Mouse (Mus musculus) forebrain, embryonic 12.5 days (tissue): ENCODE results near the gene Cdh15. TPM values are rescaled to one million over a fixed set of nuclear protein-coding genes. Genes with fewer than 3 reads are reported as not detected.

Experiments used
- ATAC-seq: fragments of 200-750 bp; cut with Nextera tagmentation; 2 replicates; pipeline ENCODE4 v1.8.0; 2017; ENCODE audit warnings: moderate TSS enrichment; ENCODE audit not compliant: low FRiP score
- H3K27ac ChIP-seq: fragments of 300-500 bp; sonication (generic); 2 replicates; pipeline ENCODE4 v1.5.1; 2016; ENCODE audit warnings: mild to moderate bottlenecking
- H3K27me3 ChIP-seq: fragments of 300-500 bp; sonication (generic); 2 replicates; pipeline ENCODE4 v1.6.1; 2016; ENCODE audit warnings: mild to moderate bottlenecking
- H3K36me3 ChIP-seq: fragments of 300-500 bp; sonication (generic); replicated peaks from 2 replicates; pipeline ENCODE4 v1.6.1; 2016; ENCODE audit warnings: mild to moderate bottlenecking
- H3K4me1 ChIP-seq: fragments of 300-500 bp; sonication (generic); 2 replicates; pipeline ENCODE4 v1.6.1; 2016
- H3K4me2 ChIP-seq: fragments of 300-500 bp; sonication (generic); 2 replicates; pipeline ENCODE4 v1.6.1; 2016; ENCODE audit warnings: mild to moderate bottlenecking, moderate library complexity
- H3K4me3 ChIP-seq: fragments of 300-500 bp; sonication (generic); replicated peaks from 2 replicates; pipeline ENCODE4 v1.5.1; 2016; ENCODE audit warnings: mild to moderate bottlenecking
- H3K9ac ChIP-seq: fragments of 300-500 bp; sonication (generic); 2 replicates; pipeline ENCODE4 v1.6.1; 2016; ENCODE audit warnings: mild to moderate bottlenecking
- H3K9me3 ChIP-seq: fragments of 300-500 bp; sonication (generic); 2 replicates; pipeline ENCODE4 v1.6.1; 2016
- WGBS: fragments of 180-500 bp; shearing (Covaris S2); methylation state at CpG from one replicate; pipeline ENCODE4 v1.1.7; 2016; 5-methylcytosine and 5-hydroxymethylcytosine counted together
- polyA plus RNA-seq: library from polyadenylated mRNA; unstranded; fragments of >200 nt; fragmentation: Nextera tagmentation; extraction: Ambion mirVana; gene quantifications from 2 replicates; pipeline ENCODE4 v1.2.1, GENCODE M21; 2016

Gene Cdh15
- polyA plus RNA-seq, 1 experiment from 2014 or later = 0.73 TPM

DNA sequence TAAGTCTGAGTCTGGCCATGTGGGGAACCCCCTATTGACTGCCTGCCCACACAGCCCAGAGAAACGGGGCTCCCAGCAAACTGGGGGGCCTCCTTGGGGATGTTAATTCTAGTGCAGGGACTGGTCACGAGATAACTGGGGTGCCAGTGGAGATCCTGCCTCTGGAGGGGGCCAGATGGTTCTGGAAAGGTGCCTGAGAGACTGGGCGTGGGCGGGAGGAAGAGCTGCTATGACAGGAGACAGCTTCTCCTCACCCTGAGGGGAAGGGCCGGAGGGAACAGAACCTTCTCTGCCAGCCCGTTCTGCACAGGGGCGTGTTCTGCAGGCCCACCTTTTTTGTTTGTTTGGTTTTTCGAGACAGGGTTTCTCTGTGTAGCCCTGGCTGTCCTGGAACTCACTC, 18.5 kb downstream of the Cdh15 start:
- no peak overlapping the region for H3K27ac ChIP-seq
- no peak overlapping the region for H3K4me2 ChIP-seq
- peaks cover 16% of the 10 kb centered on the region for H3K9me3 ChIP-seq
- ATAC-seq = no peak
- WGBS = 83% methylated on average over 8 of the region's 8 CpGs
- peaks cover 32% of the 10 kb centered on the region; the same call in 1 of the 2 replicates for H3K27me3 ChIP-seq
- H3K4me1 ChIP-seq = peaks cover 4% of the 10 kb centered on the region; the same call in 1 of the 2 replicates
- H3K9ac ChIP-seq = no peak overlapping the region
- no peaks in the 10 kb centered on the region for H3K36me3 ChIP-seq
- no peak overlapping the region for H3K4me3 ChIP-seq

DNA sequence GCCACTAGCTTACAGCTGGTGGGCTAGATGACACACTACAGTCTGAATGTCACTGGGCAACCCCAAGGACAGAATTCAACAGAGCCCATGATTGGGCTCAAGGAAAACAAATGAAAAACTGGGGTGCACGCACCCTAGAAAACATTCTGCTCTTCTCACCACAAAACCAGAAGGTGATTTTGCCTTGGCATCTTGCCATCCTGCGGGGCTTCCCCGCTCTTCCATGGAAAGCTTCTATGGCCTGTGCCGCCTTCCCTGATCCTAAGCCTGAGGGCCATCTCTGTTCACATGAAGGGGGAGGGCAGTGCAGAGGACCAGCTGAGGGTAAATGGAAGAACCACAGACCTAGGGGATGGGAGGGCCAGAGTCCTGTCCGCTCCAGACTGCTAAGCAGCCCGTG, 20.2 kb downstream of the Cdh15 start:
- H3K27ac ChIP-seq = no peak overlapping the region
- peaks cover 16% of the 10 kb centered on the region for H3K9me3 ChIP-seq
- peaks cover 4% of the 10 kb centered on the region; the same call in 1 of the 2 replicates for H3K4me1 ChIP-seq
- no peak overlapping the region for H3K4me2 ChIP-seq
- H3K27me3 ChIP-seq = peaks cover 28% of the 10 kb centered on the region; the same call in 1 of the 2 replicates
- ATAC-seq = no peak
- WGBS = 89% methylated on average over 6 of the region's 6 CpGs
- H3K9ac ChIP-seq = no peak overlapping the region
- no peak overlapping the region for H3K4me3 ChIP-seq
- H3K36me3 ChIP-seq = no peaks in the 10 kb centered on the region

DNA sequence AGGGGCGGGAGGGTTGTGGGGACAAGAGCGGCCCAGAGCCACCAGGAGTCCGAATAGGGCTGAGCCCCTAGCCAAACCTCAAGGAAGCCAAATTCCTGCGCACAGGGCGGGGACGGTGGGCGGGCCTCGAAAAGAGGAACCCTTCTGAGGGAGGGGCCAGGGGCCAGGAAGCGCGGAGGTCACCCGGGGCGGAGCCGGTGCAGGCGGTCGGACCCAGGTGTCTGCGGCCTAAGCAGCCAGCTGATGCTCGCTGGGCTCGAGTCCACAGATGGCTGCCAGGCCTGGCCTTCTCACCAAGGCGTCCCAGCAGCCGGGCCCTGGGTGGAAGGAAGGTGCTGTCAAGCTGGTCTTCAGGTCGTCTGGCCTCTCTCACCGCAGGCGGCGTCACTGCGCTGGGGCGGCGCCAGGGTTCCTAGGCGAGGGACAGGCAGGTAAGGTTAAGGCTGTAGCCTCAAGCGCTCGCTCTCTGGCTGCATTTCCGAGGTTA, 22.7 kb downstream of the Cdh15 start:
- H3K4me1 ChIP-seq = peaks cover 4% of the 10 kb centered on the region; the same call in 1 of the 2 replicates
- no peak for ATAC-seq
- H3K4me2 ChIP-seq = peak overlapping the region; percentile 22; the same call in 1 of the 2 replicates
- no peak overlapping the region for H3K27ac ChIP-seq
- peaks cover 1% of the 10 kb centered on the region; the same call in 1 of the 2 replicates for H3K9me3 ChIP-seq
- WGBS = 9% methylated on average over 31 of the region's 31 CpGs
- no peaks in the 10 kb centered on the region for H3K36me3 ChIP-seq
- no peak overlapping the region for H3K9ac ChIP-seq
- H3K27me3 ChIP-seq = peaks cover 23% of the 10 kb centered on the region; the same call in 1 of the 2 replicates
- H3K4me3 ChIP-seq = no peak overlapping the region

DNA sequence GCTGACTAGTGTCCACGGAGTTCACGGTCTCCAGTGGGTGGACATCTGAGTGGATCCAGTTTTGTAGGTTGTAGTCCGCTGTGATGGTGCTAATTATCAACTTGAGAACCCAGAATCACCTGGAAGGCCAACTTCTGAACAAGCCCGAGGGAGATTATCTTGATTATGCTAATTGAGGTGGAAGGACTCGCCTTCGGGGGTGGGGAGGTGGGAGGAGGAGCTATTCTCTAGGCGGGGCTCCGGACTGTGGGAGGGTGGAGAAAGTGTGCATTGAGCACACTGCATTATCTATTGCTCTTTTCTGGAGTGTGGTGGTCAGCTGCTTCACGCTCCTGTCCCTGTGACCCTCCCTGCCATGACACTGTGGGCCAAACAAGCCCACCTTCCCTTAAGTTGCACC, 23.9 kb downstream of the Cdh15 start:
- ATAC-seq = no peak
- Histone ChIP-seq H3K27ac (no peak overlapping the region), H3K9ac (no peak overlapping the region), H3K27me3 (peaks cover 14% of the 10 kb centered on the region; the same call in 1 of the 2 replicates), H3K36me3 (no peaks in the 10 kb centered on the region), H3K4me1 (peaks cover 4% of the 10 kb centered on the region; the same call in 1 of the 2 replicates), H3K4me3 (no peak overlapping the region), H3K4me2 (no peak overlapping the region), H3K9me3 (no peaks in the 10 kb centered on the region)
- 59% methylated on average over 9 of the region's 9 CpGs for WGBS

DNA sequence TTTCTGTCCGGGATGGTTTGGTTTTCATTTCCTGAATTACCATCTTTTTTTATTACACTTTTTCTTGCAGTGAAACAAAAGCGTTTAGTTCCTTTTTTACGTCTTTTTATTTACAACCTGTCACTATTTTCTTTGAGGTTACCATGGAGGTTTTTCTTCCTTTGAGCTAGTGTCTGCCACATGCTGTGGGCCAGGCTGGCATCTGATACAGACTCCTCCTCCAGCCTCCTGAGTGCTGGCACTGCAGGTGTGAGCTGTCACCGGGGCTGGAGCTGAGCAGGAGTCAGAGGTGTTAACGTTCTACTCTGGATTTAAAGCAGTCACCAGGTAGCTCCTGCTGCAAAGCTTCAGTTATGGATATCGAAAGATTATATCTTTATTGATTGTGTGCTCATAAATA, 25.4 kb downstream of the Cdh15 start:
- no peak for ATAC-seq

DNA sequence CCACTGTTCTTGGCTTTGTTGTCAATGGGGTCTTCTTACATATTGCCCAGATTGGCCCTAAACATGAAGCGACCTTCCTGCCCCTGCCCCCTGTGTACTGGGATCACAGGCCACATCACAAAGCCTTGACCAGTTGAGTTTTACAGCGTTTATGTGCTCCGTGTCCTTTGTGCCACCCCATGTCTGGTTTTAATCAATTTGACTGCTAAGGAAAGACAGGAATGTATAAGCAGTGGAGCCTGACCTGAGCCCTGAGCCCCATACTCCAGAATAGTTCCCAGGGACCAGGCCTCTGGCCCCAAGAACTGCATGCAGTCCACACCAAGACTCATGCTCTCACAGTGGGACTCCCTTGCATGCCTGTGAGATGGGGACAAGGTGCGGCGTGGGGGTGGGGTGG, 27.4 kb downstream of the Cdh15 start:
- ATAC-seq = no peak
- Histone ChIP-seq H3K4me1 (peaks cover 4% of the 10 kb centered on the region; the same call in 1 of the 2 replicates), H3K4me3 (no peak overlapping the region), H3K9ac (no peak overlapping the region), H3K4me2 (no peak overlapping the region), H3K36me3 (no peaks in the 10 kb centered on the region), H3K27ac (no peak overlapping the region), H3K27me3 (0 out of 2 replicates have a peak, but pooled peaks cover 7% of the 10 kb centered on the region), H3K9me3 (no peaks in the 10 kb centered on the region)
- WGBS = 76% methylated on average over 5 of the region's 5 CpGs

More for the DNA sequence above, 25.4 kb downstream of the Cdh15 start:
- Histone ChIP-seq H3K27me3 (peaks cover 14% of the 10 kb centered on the region; the same call in 1 of the 2 replicates), H3K4me3 (no peak overlapping the region), H3K27ac (no peak overlapping the region), H3K4me2 (no peak overlapping the region), H3K36me3 (no peaks in the 10 kb centered on the region), H3K4me1 (peaks cover 4% of the 10 kb centered on the region; the same call in 1 of the 2 replicates), H3K9me3 (no peaks in the 10 kb centered on the region), H3K9ac (no peak overlapping the region)
- 66% methylated on average over 6 of the region's 6 CpGs for WGBS

DNA sequence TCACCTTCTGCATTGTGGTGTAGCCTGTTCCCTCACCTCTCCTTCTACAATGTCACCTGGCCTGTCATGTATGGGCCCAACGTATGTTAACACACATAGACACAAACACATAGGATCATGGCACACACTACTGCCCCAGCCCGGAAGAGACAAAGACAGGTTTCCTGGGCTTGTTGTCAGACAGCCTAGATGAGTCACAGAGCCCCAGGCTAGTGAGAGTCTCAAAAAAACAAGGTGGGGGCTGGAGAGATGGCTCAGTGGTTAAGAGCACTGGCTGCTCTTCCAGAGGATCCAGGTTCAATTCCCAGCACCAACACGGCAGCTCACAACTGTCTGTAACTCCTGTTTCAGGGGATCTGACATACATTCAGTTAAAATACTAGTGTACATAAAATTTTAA, 30.5 kb downstream of the Cdh15 start:
- H3K9ac ChIP-seq = no peak overlapping the region
- H3K27me3 ChIP-seq = no peaks in the 10 kb centered on the region
- 90% methylated on average over 3 of the region's 3 CpGs for WGBS
- no peak overlapping the region for H3K27ac ChIP-seq
- H3K9me3 ChIP-seq = no peaks in the 10 kb centered on the region
- H3K36me3 ChIP-seq = peaks cover 20% of the 10 kb centered on the region
- H3K4me2 ChIP-seq = no peak overlapping the region
- ATAC-seq = no peak
- H3K4me3 ChIP-seq = no peak overlapping the region
- H3K4me1 ChIP-seq = no peaks in the 10 kb centered on the region

DNA sequence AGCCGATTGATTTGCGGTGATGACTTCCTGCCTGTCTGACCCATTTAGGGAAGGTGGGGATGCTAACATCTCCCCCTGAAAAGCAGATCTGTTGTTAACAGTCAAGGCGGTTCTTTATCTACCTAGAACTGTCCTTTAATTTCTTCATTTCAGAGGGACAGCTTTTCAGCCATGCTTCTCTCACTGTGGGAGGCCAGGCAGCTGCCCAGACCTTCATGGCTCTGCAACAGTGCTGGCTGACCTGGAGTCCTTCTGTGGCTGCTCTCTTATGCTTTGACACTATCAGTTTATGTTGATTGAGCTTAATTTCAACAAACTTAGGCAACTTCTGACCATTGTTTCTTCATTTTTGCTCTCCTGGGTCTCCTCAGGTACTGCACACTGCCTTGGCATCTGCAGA, 32.5 kb downstream of the Cdh15 start:
- Histone ChIP-seq H3K4me1 (no peaks in the 10 kb centered on the region), H3K4me3 (no peak overlapping the region), H3K36me3 (peaks cover 39% of the 10 kb centered on the region), H3K4me2 (no peak overlapping the region), H3K27ac (no peak overlapping the region), H3K9me3 (no peaks in the 10 kb centered on the region), H3K27me3 (no peaks in the 10 kb centered on the region), H3K9ac (no peak overlapping the region)
- 67% methylated on average over 3 of the region's 3 CpGs for WGBS
- ATAC-seq = no peak

DNA sequence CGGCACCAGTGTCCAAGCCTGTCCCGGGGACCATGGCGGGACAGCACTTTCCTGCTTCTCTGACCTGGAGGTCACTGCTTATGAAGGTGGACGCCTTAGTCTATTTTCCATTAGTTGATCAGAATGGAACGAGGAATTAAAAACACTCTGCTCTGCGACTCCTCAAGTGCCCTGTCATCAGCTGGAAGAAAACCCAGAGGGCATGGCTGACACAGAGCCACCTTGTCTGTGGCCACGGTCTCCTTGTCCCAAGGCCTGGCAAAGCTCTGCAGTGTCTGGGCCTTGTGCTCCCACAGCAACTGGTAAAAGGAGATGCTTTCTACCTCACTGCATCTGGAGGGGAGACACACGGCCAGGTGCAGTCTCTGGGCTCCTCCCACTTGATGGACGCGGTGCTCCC, 35.9 kb downstream of the Cdh15 start:
- 90% methylated on average over 10 of the region's 10 CpGs for WGBS

DNA sequence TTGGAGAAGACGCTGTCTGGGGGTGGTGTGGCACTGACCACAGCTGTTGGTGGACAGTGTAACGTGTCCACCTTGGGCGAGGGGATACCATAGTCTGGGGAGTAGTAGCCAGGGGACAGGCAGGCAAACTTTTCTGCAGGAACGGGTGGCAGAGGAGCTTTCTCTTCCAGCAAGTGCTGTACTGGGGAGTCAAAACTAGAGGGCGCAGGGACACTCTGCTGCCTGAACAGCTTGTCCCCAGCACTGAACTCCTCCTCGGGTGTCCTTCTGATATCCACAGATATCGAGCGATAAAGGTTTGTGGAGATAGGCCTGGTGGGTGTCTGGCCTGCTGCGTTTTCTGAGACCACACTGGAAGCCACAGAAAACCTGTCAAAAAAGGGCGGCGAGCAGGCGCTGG, 43.7 kb downstream of the Cdh15 start:
- no peaks in the 10 kb centered on the region for H3K4me1 ChIP-seq
- 90% methylated on average over 12 of the region's 12 CpGs for WGBS
- no peaks in the 10 kb centered on the region for H3K9me3 ChIP-seq
- H3K4me2 ChIP-seq = no peak overlapping the region
- no peak overlapping the region for H3K9ac ChIP-seq
- no peak overlapping the region for H3K27ac ChIP-seq
- peaks cover 98% of the 10 kb centered on the region for H3K36me3 ChIP-seq
- ATAC-seq = no peak
- H3K4me3 ChIP-seq = no peak overlapping the region
- no peaks in the 10 kb centered on the region for H3K27me3 ChIP-seq

More for the DNA sequence above, 35.9 kb downstream of the Cdh15 start:
- Histone ChIP-seq H3K27me3 (no peaks in the 10 kb centered on the region), H3K4me2 (no peak overlapping the region), H3K4me1 (no peaks in the 10 kb centered on the region), H3K36me3 (peaks cover 73% of the 10 kb centered on the region), H3K9ac (no peak overlapping the region), H3K9me3 (no peaks in the 10 kb centered on the region), H3K4me3 (no peak overlapping the region), H3K27ac (0 out of 2 replicates have a peak overlapping the region, but pooled peaks have one; percentile 19)
- no peak for ATAC-seq

DNA sequence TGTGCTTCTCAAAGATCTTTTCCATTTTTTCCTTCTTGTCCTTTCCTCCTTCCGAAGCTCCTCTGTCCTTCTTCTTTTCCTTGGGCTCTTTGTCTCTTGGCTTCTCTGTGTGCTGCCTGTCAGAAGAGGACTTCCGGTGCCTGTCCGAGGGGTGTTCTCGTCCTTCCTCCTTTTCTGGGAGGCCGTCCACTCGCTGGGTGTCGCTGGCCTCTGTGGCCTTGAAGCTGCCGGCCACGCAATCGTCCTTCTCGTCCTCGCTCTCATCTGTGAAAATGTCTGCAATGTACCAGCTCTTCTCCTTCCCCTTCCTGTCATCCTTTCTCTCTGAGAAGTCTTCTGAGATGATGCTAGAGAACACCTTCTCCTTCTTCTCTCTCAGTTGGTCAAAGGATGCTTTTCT, 45.7 kb downstream of the Cdh15 start:
- Histone ChIP-seq H3K9me3 (no peaks in the 10 kb centered on the region), H3K4me1 (no peaks in the 10 kb centered on the region), H3K4me3 (no peak overlapping the region), H3K36me3 (peaks cover 98% of the 10 kb centered on the region), H3K27me3 (no peaks in the 10 kb centered on the region), H3K9ac (no peak overlapping the region), H3K4me2 (no peak overlapping the region), H3K27ac (no peak overlapping the region)
- no peak for ATAC-seq
- 94% methylated on average over 12 of the region's 12 CpGs for WGBS

DNA sequence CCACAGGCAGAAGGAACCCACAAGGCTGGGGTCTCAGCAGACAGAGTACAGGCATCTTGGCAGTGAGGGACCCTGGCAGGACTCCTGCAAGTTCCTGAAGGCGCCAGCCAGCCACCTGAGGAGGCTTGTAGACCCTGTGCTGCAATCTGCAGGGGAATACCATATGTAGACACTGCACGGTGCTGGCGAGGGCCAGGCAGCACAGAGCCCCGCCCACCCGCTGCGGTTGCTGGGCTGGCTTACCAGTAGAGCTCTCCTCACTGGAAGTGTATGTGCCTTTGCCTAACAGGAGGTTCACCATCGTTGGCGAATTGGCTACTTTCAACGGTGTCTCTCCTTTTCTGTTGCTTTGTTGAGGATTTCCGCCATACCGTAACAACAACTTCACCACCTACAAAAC, 48.6 kb downstream of the Cdh15 start:
- Histone ChIP-seq H3K9me3 (no peaks in the 10 kb centered on the region), H3K27ac (no peak overlapping the region), H3K4me2 (no peak overlapping the region), H3K36me3 (peaks cover 84% of the 10 kb centered on the region), H3K4me3 (no peak overlapping the region), H3K4me1 (no peaks in the 10 kb centered on the region), H3K27me3 (no peaks in the 10 kb centered on the region), H3K9ac (no peak overlapping the region)
- WGBS = 94% methylated on average over 11 of the region's 11 CpGs
- no peak for ATAC-seq

DNA sequence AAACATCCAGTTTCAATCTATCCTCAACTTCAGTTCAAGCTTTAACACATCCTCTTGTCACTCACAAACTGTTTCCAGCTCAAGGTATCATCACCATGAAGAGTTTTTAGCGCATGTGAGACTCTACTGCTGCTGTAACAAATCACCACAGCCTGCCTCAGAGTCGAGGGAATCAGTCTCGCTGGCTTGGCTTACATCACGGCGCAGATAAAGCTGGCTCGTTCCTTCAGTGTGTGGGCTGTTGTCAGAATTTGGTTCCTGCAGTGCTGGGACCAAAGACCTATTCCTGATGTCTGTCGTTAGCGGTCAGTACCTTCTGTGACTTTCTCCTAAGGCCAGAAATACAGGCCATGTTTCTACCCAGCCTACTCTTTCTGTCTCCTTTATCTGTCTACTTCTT, 49.4 kb downstream of the Cdh15 start:
- Histone ChIP-seq H3K27ac (no peak overlapping the region), H3K27me3 (no peaks in the 10 kb centered on the region), H3K36me3 (peaks cover 75% of the 10 kb centered on the region), H3K4me2 (no peak overlapping the region), H3K4me3 (no peak overlapping the region), H3K4me1 (no peaks in the 10 kb centered on the region), H3K9ac (no peak overlapping the region), H3K9me3 (no peaks in the 10 kb centered on the region)
- WGBS = 92% methylated on average over 8 of the region's 8 CpGs
- no peak for ATAC-seq
